8 mouse cellular contexts compared by ENCODE assay signal in genomic region chr13:73773519-73774205, GRCm38 (mm10). TPM values are rescaled to one million over a fixed set of nuclear protein-coding genes. Genes with fewer than 3 reads are reported as not detected.
A peak's percentile ranks its signal among the peaks of the same experiment; 100 is the strongest.
DNase-seq lines count a peak whose midpoint lies in the region; ATAC-seq lines count a peak whose summit lies in the region.

No protein-coding gene starts in this region.

- no peaks in the 10 kb centered on the region for H3K27me3 ChIP-seq in kidney, embryonic 14.5 days (ENCODE audit: control insufficient read depth, insufficient read depth, low read length)
- no peaks in the 10 kb centered on the region for H3K27me3 ChIP-seq in embryonic facial prominence, embryonic 12.5 days

- peak; percentile 88 for DNase-seq in kidney, adult 11 months
- DNase-seq in Muller cell, postnatal 12 days (ENCODE audit: inconsistent ontology term), result peak; percentile 65
- DNase-seq in induced T-regulatory cell, adult 2 months (ENCODE audit: low read depth), result peak; percentile 30
- DNase-seq in lung, postnatal 10 days, result peak; percentile 28
- DNase-seq in thymus, postnatal 25 days, result no peak
- DNase-seq in thymus, postnatal 10 days (ENCODE audit: low spot score in 2 of 2), result no peak

- no peak overlapping the region for H3K4me3 ChIP-seq in kidney, embryonic 14.5 days (ENCODE audit: low read length)
- H3K4me3 ChIP-seq in embryonic facial prominence, embryonic 12.5 days, result no peak overlapping the region

- H3K27ac ChIP-seq in kidney, embryonic 14.5 days (ENCODE audit: low read depth, low read length), result no peak overlapping the region
- H3K27ac ChIP-seq in embryonic facial prominence, embryonic 12.5 days, result peak overlapping the region; percentile 42

- peaks cover 28% of the 10 kb centered on the region for H3K4me1 ChIP-seq in kidney, embryonic 14.5 days (ENCODE audit: control insufficient read depth, insufficient read depth, low read length)
- peaks cover 44% of the 10 kb centered on the region for H3K4me1 ChIP-seq in embryonic facial prominence, embryonic 12.5 days

- no peaks in the 10 kb centered on the region for H3K36me3 ChIP-seq in kidney, embryonic 14.5 days (ENCODE audit: control insufficient read depth, insufficient read depth, low read length)
- H3K36me3 ChIP-seq in embryonic facial prominence, embryonic 12.5 days, result no peaks in the 10 kb centered on the region

- H3K9ac ChIP-seq in kidney, embryonic 14.5 days (ENCODE audit: low read depth, low read length), result no peak overlapping the region
- no peak overlapping the region for H3K9ac ChIP-seq in embryonic facial prominence, embryonic 12.5 days

- ATAC-seq in kidney, embryonic 14.5 days (ENCODE audit: low FRiP score, low TSS enrichment), result no peak
- no peak for ATAC-seq in embryonic facial prominence, embryonic 12.5 days (ENCODE audit: insufficient number of reproducible peaks, insufficient read depth, low FRiP score, low TSS enrichment)

- no peaks in the 10 kb centered on the region for H3K9me3 ChIP-seq in kidney, embryonic 14.5 days (ENCODE audit: control insufficient read depth, low read length)
- H3K9me3 ChIP-seq in embryonic facial prominence, embryonic 12.5 days, result no peaks in the 10 kb centered on the region

- no peak overlapping the region for H3K4me2 ChIP-seq in kidney, embryonic 14.5 days (replicated peaks; ENCODE audit: low read depth, low read length)
- H3K4me2 ChIP-seq in embryonic facial prominence, embryonic 12.5 days (replicated peaks), result no peak overlapping the region

- WGBS in kidney, embryonic 14.5 days, result 56% methylated on average over 4 of the region's 4 CpGs
- 69% methylated on average over 4 of the region's 4 CpGs for WGBS in embryonic facial prominence, embryonic 12.5 days

RNA-seq across cellular contexts. Expression of gene Slc12a7, which starts 40.8 kb away (rescaled TPM):
- 12.9 and 28.7 TPM in 2 replicates for polyA plus RNA-seq in kidney, embryonic 14.5 days (2014; fragmentation: Nextera tagmentation; extraction: Ambion mirVana)
- 40.1 and 40.6 TPM in 2 replicates for polyA plus RNA-seq in embryonic facial prominence, embryonic 12.5 days (2016; fragmentation: Nextera tagmentation; extraction: Ambion mirVana)

Comparison
In these comparisons a context has a peak if more than half of its experiments do, and no peak if none do; other contexts are left out.
1. DNase-seq: peak in kidney, adult 11 months (single experiment), Muller cell, postnatal 12 days (single experiment), induced T-regulatory cell, adult 2 months (single experiment) and lung, postnatal 10 days (single experiment); none in thymus, postnatal 25 days (single experiment) and thymus, postnatal 10 days (0 of 2).